Mouse (Mus musculus) liver, postnatal 0 days (tissue): ENCODE results near the gene Tmem156.

Experiments
- CTCF ChIP-seq: sonication (generic); IDR thresholded peaks from 2 replicates; pipeline ENCODE4 v1.5.1; 2016; ENCODE audit warnings: antibody characterized with exemption, low read depth
- EP300 ChIP-seq: IDR thresholded peaks from 2 replicates; pipeline ENCODE4 v1.6.1; 2016; ENCODE audit warnings: antibody characterized with exemption, low read depth, mild to moderate bottlenecking

DNA sequence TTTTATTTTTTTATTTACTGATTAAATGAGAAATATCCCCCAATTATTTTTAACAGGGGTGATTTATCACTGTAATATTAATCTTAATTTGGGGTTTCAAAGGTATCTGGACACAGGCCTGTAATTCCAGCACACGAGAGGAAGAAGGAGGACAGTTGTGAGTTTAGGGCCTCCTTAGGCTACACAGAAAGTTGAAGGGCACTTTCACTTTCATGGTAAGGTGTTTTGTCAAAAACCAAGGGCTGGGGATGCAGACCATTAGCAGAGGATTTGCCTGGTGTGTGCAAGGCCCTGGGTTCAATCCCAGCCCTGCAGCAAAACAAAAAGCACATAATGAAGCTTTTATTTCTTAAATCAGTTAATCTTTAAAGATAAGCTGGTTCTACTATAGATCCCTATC is 27.6 kb upstream of the Tmem156 start:
- TF ChIP-seq CTCF (no peak), EP300 (no peak)
